Comparison of ENCODE assay signal across 20 mouse cellular contexts in the genomic region with DNA sequence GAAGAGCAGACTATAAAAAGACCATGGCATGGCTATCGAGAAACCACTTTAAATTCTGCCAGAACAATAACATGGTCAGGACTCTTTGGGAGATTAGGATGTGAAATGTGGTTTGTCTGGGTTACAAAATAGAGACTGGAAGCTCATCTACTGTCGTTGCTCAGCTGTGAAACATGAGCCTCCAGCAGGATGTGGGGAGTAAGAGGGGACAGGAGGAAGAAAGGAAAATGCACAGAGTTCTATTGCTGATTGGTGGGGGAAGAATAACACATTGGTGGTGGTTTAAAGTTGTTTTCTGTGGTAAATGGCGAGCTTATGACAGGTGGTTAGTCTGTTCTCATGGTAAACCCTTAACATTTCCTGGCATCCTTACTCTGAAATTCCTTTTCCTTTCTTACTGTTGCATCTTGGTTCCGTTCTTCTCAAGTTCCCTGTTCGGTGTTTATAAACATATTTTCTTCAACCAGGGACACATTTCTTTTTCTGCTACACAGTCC.
"Had no signal": no experiment of that assay in that cellular context is flagged by ENCODE, and none has a peak within 500 bp of the region (broad histone marks: within the 10 kb centered on the region; RNA-seq: fewer than 3 reads in every experiment).

No protein-coding gene starts in this region.

- H3K4me2 ChIP-seq: liver, embryonic 13.5 days; midbrain, embryonic 12.5 days; midbrain, embryonic 15.5 days; neural tube, embryonic 12.5 days; neural tube, embryonic 15.5 days had no signal

- ATAC-seq: intestine, embryonic 16.5 days had no signal

- H3K27me3 ChIP-seq: liver, embryonic 13.5 days; midbrain, embryonic 12.5 days; midbrain, embryonic 15.5 days; neural tube, embryonic 12.5 days; neural tube, embryonic 15.5 days had no signal

- H3K27ac ChIP-seq: layer of hippocampus, adult 2 months; left cerebral cortex, adult 2 months; liver, embryonic 13.5 days; midbrain, embryonic 12.5 days; midbrain, embryonic 15.5 days; neural tube, embryonic 12.5 days; neural tube, embryonic 15.5 days had no signal

- H3K9me3 ChIP-seq: liver, embryonic 13.5 days; midbrain, embryonic 12.5 days; midbrain, embryonic 15.5 days; neural tube, embryonic 12.5 days; neural tube, embryonic 15.5 days had no signal

- DNase-seq: kidney, adult 18-20 months; kidney, adult 9 months; kidney, postnatal 14 days; kidney, postnatal 4 days; layer of hippocampus, postnatal 36 days; liver, embryonic 13.5 days; lung, adult 2 months; lung, postnatal 14 days; lung, postnatal 4 days; right cerebral cortex, adult 18-20 months; right cerebral cortex, postnatal 25 days; thymus, adult 18-20 months; thymus, postnatal 25 days had no signal

- H3K9ac ChIP-seq: liver, embryonic 13.5 days; midbrain, embryonic 12.5 days; midbrain, embryonic 15.5 days; neural tube, embryonic 12.5 days; neural tube, embryonic 15.5 days had no signal

- H3K36me3 ChIP-seq: liver, embryonic 13.5 days; midbrain, embryonic 12.5 days; midbrain, embryonic 15.5 days; neural tube, embryonic 15.5 days had no signal

- H3K4me3 ChIP-seq: layer of hippocampus, adult 2 months; left cerebral cortex, adult 2 months; liver, embryonic 13.5 days; midbrain, embryonic 12.5 days; midbrain, embryonic 15.5 days; neural tube, embryonic 12.5 days; neural tube, embryonic 15.5 days had no signal

- H3K4me1 ChIP-seq: liver, embryonic 13.5 days; midbrain, embryonic 12.5 days; neural tube, embryonic 12.5 days; neural tube, embryonic 15.5 days had no signal
